Mouse (Mus musculus) testis, adult 2 months (tissue): Measurements from ENCODE around the gene Ostn. TPM values are rescaled to one million over a fixed set of nuclear protein-coding genes. Genes with fewer than 3 reads are reported as not detected.

ENCODE experiments used
- H3K27ac ChIP-seq: fragments of 200-500 bp; 2 replicates; pipeline ENCODE4 v1.5.1; 2012; ENCODE audit warnings: low read depth, low read length; ENCODE audit not compliant: control insufficient read depth, insufficient read depth
- H3K27me3 ChIP-seq: fragments of 200-500 bp; 2 replicates; pipeline ENCODE4 v1.6.1; 2012; ENCODE audit warnings: mild to moderate bottlenecking, low read length, moderate library complexity; ENCODE audit not compliant: control insufficient read depth, insufficient read depth
- H3K36me3 ChIP-seq: fragments of 200-500 bp; 2 replicates; pipeline ENCODE4 v1.6.1; 2012; ENCODE audit warnings: mild to moderate bottlenecking, low read length; ENCODE audit not compliant: control insufficient read depth, insufficient read depth
- H3K4me1 ChIP-seq: fragments of 200-500 bp; 2 replicates; pipeline ENCODE4 v1.6.1; 2012; ENCODE audit warnings: low read length; ENCODE audit not compliant: control insufficient read depth, insufficient read depth
- H3K4me3 ChIP-seq: fragments of 200-500 bp; 2 replicates; pipeline ENCODE4 v1.5.1; 2012; ENCODE audit warnings: low read depth, mild to moderate bottlenecking, low read length, moderate library complexity, mixed read lengths; ENCODE audit not compliant: control insufficient read depth
- CTCF ChIP-seq: fragments of 200-500 bp; IDR thresholded peaks from 2 replicates; pipeline ENCODE4 v1.5.1; 2012; ENCODE audit warnings: low read depth, mild to moderate bottlenecking, inconsistent platforms, low read length, moderate library complexity; ENCODE audit not compliant: control insufficient read depth, insufficient read depth, insufficient replicate concordance
- POLR2A ChIP-seq: fragments of 200-500 bp; IDR thresholded peaks from 2 replicates; pipeline ENCODE4 v1.6.1; 2012; ENCODE audit warnings: low read depth, mild to moderate bottlenecking, inconsistent platforms, low read length, moderate library complexity; ENCODE audit not compliant: control insufficient read depth
- polyA plus RNA-seq: library from polyadenylated mRNA; depleted of rRNA; stranded (reverse); fragments of >200 nt; gene quantifications from 2 replicates; pipeline ENCODE4 v1.2.3, GENCODE M21; 2012; rRNA removed

Gene Ostn
- polyA plus RNA-seq, 1 experiment: not detected

- TF ChIP-seq CTCF (no peak), POLR2A (no peak)
- Histone ChIP-seq H3K27me3 (no peaks in the 10 kb centered on the region), H3K27ac (no peak overlapping the region), H3K4me1 (no peaks in the 10 kb centered on the region), H3K4me3 (no peak overlapping the region), H3K36me3 (no peaks in the 10 kb centered on the region)
These were observed 89.7 kb downstream of the Ostn start for GRCm38 (mm10) chr16:27396951-27397350.

GRCm38 (mm10) chr16:27399026-27399718, 91.9 kb downstream of the Ostn start:
- Histone ChIP-seq H3K4me1 (no peaks in the 10 kb centered on the region), H3K4me3 (no peak overlapping the region), H3K27ac (no peak overlapping the region), H3K36me3 (no peaks in the 10 kb centered on the region), H3K27me3 (no peaks in the 10 kb centered on the region)
- no peak for TF ChIP-seq POLR2A
- TF ChIP-seq CTCF: no peak

DNA sequence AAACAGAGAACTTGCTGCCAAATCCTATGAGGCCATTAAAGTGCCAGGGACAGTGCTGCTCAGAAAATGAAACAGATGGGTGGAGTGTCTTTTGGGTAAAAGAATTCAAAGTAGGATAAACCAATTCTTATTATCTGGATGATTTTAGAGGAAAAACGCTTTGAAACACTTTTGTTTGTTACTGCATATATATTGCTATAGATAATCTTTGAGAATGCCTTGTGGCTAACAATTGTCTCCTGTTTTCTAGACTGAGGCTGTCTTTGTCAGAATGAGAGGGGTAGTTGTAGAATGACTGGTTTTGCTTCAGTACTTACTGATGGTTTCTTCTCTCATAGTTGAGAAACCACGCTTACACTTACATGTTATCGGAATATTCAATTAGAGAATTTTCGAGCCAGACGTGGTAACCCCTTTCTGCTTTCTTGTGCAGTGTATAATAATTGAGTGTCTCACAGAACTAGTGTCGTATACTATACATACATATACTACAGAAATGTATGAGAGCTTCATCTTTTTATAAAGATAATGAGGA, 92.5 kb downstream of the Ostn start:
- no peaks in the 10 kb centered on the region for H3K27me3 ChIP-seq
- H3K36me3 ChIP-seq: no peaks in the 10 kb centered on the region
- no peak for TF ChIP-seq POLR2A
- TF ChIP-seq CTCF: no peak
- H3K27ac ChIP-seq: no peak overlapping the region
- no peaks in the 10 kb centered on the region for H3K4me1 ChIP-seq
- no peak overlapping the region for H3K4me3 ChIP-seq

Other genes with a start within 250 kb of the Ostn start
- not detected in 2 replicates for gene Uts2b, start 62.8 kb downstream of the Ostn start, polyA plus RNA-seq
- 130 and 144 TPM in 2 replicates for gene Ccdc50, start 81.4 kb downstream of the Ostn start, polyA plus RNA-seq